Mouse (Mus musculus): ENCODE measurements around the gene Ctsh. TPM values are rescaled to one million over a fixed set of nuclear protein-coding genes. Genes with fewer than 3 reads are reported as not detected.
A peak's percentile ranks its signal among the peaks of the same experiment; 100 is the strongest.

Ctsh gene
- total RNA-seq, 2 experiments from 2014 or later: 13.9 to 24.8 TPM

GRCm38 (mm10) chr9:90109386-90109785 lies 55.4 kb downstream of the Ctsh start:
- DNase-seq: no peak

- no peak for DNase-seq
Measured at GRCm38 (mm10) chr9:90113151-90113550, 59.2 kb downstream of the Ctsh start.

- peak; percentile 91 for DNase-seq
Measured at GRCm38 (mm10) chr9:90113651-90114566, 60.0 kb downstream of the Ctsh start.

GRCm38 (mm10) chr9:90114567-90115307 lies 60.8 kb downstream of the Ctsh start, which contains the start of gene Morf4l1:
Gene Morf4l1, minus strand, starts transcription at chr9:90114774.
- peak; percentile 97 for DNase-seq

GRCm38 (mm10) chr9:90115308-90115700 lies 61.4 kb downstream of the Ctsh start:
- DNase-seq: no peak

- no peak for DNase-seq
Measured at GRCm38 (mm10) chr9:90117234-90117633, 63.3 kb downstream of the Ctsh start.

- no peak for DNase-seq
Measured at GRCm38 (mm10) chr9:90122246-90122740, 68.3 kb downstream of the Ctsh start.

GRCm38 (mm10) chr9:90124156-90124872 lies 70.4 kb downstream of the Ctsh start:
- DNase-seq: no peak

GRCm38 (mm10) chr9:90124873-90125245 lies 70.9 kb downstream of the Ctsh start:
- DNase-seq: no peak

Other genes with a start within 250 kb of the Ctsh start
- not detected for gene Rasgrf1, start 144.2 kb upstream of the Ctsh start, total RNA-seq (2021)
- gene Morf4l1, start 60.6 kb downstream of the Ctsh start, total RNA-seq (2021): 100 to 1,000 TPM; 154 to 171 TPM
- 1 to 10 TPM in 1 of 2 experiments, under 1 TPM in 1; 0.67 to 1.5 TPM for gene Adamts7, start 108.9 kb downstream of the Ctsh start, total RNA-seq (2021)
- gene Tbc1d2b, start 216.7 kb downstream of the Ctsh start, total RNA-seq (2021): 1 to 10 TPM; 4.7 to 8.2 TPM

Measured in gastrocnemius, postnatal 25 days (tissue).